Mouse (Mus musculus) brain, embryonic 14.5 days (tissue): ENCODE data around the gene Orai1. TPM values are rescaled to one million over a fixed set of nuclear protein-coding genes. Genes with fewer than 3 reads are reported as not detected.

Experiments used
- DNase-seq: peaks from one replicate; pipeline ENCODE4 v3.0.0-alpha.2; 2011; ENCODE audit warnings: low read depth
- CTCF ChIP-seq: fragments of 200-500 bp; IDR thresholded peaks from 2 replicates; pipeline ENCODE4 v1.5.1; 2012; ENCODE audit warnings: inconsistent platforms, mild to moderate bottlenecking, moderate library complexity, borderline replicate concordance; ENCODE audit not compliant: insufficient read depth, insufficient read length; ENCODE audit errors: extremely low read depth
- POLR2A ChIP-seq: fragments of 200-500 bp; IDR thresholded peaks from 2 replicates; pipeline ENCODE4 v1.6.1; 2012; ENCODE audit warnings: mild to moderate bottlenecking, inconsistent platforms, borderline replicate concordance; ENCODE audit not compliant: poor library complexity, insufficient read depth, insufficient read length, severe bottlenecking; ENCODE audit errors: extremely low read depth
- polyA plus RNA-seq: library from polyadenylated mRNA; depleted of rRNA; stranded (reverse); fragments of >200 nt; gene quantifications from 2 replicates; pipeline ENCODE4 v1.2.3, GENCODE M21; 2012

Gene Orai1
- polyA plus RNA-seq, 1 experiment: 21.2 TPM

DNA sequence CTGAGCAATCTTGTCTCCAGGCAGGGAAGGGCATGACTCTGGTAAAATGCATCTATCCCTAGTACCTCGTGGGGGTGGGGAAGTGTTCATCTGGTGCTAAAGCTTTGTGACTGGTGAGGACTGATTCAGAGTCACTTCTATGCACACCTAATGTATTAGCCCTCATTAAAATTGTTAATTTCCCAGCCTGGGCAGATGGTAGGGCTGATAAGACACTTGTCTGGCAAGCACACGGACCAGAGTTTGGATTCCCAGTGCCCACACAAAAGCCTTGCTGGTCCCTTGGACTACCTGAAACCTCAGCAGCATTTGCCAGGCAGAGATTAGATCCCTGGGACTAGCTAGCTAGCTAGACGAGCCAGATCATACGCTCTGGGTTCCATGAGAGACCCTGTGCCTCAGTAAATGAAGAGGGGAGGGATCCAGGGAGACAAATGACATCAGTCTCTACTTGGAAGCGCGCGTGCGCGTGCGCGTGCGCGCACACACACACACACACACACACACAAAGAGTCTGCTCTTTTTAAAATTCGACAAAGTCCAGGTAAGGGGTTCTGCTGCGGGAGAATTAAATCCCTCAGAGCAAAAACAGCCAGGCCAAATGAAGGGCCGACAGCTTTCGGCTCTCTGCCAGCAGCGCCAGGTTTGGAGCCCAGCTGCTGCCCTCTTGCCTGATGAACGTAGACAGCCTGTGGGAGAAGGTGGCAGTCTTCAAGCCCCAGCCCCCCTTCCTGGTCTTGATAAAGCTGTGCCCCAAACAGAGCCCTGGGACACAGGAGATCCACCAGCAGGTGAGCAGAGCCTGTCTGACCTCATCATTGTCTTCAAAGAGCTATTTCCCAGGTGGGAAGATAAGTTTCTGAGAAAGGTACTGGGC is 8.9 kb upstream of the Orai1 start:
- peak; percentile 87 for DNase-seq

DNA sequence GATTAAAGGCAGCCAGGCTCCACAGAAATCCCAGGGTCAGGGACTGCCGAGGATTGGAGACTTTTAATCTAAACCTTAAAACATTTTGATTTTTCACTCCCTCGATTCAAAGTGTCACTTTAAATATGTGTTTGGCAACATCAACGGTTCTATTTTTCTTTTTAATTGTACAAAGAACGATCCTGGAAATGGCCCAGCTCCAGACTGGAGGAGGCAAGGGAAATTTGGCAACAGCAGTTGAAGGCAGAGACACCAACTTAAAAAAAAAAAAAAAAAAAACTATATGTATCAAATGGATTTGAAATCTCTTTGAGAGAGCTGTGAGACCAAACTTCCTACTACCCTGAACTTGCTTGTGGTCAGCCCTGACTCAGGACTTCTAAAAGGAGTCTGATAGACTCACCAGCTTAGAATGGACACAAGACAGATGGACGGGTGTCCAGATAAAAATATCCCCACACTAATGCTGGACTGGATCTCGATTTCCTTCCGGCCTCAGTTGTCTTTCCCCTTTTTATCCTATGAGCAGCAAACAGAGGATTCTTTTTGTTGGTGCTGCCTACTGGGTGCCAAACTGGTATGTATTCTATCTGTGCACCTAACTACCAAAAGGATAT is 5.9 kb upstream of the Orai1 start:
- peak; percentile 63 for DNase-seq
- TF ChIP-seq POLR2A: no peak
- TF ChIP-seq CTCF: no peak

More for the DNA sequence above, 8.9 kb upstream of the Orai1 start:
- TF ChIP-seq CTCF: no peak
- no peak for TF ChIP-seq POLR2A

DNA sequence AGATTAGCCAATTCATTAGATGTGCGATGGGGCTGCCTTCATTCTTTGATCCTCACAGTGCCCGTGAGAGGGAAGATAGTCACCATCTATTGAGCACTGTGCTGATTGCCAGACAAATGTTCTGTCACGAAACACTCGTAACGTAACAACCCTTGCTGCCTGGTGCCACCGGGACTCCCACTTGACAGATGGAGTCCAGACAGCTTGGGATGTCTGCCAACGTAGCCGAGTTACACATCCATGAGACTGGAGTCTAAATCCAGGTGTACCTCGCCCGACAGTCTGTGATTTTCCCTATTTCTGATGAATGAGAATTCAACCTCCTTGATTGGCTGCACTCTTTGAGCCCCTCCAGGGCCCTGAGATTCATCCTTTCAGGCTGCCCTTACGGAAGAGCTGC is 5.0 kb upstream of the Orai1 start:
- peak; percentile 89 for DNase-seq
- TF ChIP-seq POLR2A (no peak), CTCF (no peak)

DNA sequence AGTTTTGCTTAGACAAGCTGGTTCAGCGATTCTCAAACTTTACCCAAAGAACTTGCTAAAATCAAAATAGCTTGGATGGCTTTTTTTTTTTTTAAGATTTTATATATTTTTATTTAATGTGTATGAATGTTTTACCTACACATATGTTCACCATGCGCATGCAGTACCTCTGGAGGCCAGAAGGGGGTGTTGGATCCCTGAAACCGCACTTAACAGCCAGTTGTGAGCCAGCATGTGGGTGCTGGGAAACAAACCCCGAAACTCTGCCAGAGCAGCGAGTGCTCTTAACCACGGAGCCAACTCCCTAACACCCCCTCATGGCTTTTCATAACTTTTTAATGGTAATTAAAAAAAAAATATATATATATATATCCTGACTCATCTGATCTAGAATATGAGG is 4.1 kb upstream of the Orai1 start:
- no peak for DNase-seq
- peak; percentile 49 for TF ChIP-seq CTCF
- TF ChIP-seq POLR2A: no peak

DNA sequence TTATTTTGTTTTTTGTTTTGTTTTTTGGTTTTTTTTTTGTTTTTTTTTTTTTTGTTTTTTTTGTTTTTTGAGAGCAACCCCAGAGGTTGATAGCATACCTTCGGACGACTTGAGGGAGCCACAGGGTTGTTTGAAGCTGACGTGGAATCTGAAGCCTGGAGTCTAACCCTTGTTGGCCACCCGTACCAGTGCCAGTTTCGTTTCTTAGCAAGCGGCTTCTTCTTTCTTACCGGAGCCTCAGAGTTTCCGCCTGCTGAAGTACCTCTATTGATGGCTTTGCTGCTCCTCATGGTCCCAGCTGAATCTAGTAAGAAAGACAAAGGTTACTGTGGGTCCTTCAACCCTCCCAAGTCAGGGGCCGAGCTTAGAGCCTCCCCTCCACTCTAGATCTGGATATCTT is 3.2 kb upstream of the Orai1 start:
- no peak for DNase-seq
- TF ChIP-seq CTCF (no peak), POLR2A (no peak)

DNA sequence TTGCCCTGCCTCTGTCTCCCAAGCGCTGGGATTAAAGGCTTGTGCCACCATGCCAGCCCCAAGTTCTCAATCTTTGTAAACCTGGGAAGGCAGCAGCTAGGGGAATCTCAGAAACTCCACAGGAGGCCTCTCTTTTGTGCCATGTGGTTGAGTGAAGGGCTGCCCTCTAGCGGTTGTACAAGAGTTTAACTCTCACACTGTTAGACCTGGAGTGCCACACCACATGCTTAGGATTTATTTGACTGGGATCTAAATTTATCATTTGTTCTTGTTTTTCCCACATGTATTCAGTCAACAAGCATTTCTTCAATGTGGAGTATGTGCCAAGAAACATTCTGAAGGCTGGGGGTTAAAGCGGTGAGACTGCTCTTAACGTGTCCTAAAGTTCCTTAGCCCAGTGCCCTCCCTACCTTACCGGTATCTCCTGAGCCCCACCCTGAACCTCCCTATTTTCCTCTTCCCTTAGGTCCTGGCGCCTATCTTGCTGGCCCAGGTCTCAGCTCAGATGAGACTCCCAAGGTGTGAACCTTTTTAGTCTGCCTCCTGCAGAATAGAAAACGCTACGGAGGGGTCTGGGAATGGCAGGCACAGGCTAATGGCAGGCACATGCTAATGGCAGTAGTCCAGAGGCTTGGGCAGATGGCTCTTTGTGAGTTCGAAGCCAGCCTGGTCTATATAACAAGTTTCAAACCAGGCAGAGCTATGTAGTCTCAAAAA is 1.1 kb upstream of the Orai1 start:
- TF ChIP-seq POLR2A (no peak), CTCF (peak; percentile 82)
- DNase-seq: peak; percentile 91

DNA sequence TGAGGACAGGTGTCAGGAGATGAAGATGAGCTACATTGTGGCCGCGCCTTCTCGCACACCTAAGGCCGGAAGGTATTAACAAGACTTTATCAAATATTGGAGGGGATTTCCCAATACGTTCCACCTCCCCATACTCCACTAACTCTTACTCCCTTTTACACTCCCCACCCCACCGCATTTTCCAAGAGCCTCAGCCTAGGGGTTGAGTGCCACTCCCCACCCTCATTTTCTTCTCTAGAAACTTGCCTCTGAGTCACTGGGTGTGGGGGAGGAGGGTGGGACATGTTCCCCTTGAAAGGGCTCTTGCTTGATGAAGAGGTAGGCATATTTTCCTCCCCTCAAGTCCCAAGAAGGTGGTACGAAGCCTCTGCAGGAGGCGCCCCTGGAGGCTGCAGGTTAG is 1.0 kb downstream of the Orai1 start:
- TF ChIP-seq CTCF (no peak), POLR2A (no peak)
- DNase-seq: no peak

DNA sequence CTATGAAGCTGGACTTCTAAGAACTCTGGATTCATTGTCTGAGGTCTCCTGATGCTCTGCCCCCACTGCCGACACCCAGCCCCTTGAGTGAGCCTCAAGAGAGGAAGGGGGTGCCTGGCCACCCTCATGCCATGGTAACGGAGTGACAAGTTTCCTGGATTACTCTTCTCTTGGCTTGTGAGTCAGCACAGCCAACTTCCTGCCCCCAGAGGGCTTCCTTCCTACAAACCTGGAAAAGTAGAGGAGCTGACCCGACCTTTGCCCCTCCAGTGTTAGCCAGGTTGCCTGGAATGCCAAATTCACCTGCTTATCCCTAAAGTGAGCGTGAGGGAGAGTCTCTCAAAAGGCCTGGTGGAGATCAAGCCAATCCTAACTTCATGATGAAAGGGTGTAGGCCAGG is 2.6 kb downstream of the Orai1 start:
- TF ChIP-seq POLR2A (no peak), CTCF (no peak)
- no peak for DNase-seq

DNA sequence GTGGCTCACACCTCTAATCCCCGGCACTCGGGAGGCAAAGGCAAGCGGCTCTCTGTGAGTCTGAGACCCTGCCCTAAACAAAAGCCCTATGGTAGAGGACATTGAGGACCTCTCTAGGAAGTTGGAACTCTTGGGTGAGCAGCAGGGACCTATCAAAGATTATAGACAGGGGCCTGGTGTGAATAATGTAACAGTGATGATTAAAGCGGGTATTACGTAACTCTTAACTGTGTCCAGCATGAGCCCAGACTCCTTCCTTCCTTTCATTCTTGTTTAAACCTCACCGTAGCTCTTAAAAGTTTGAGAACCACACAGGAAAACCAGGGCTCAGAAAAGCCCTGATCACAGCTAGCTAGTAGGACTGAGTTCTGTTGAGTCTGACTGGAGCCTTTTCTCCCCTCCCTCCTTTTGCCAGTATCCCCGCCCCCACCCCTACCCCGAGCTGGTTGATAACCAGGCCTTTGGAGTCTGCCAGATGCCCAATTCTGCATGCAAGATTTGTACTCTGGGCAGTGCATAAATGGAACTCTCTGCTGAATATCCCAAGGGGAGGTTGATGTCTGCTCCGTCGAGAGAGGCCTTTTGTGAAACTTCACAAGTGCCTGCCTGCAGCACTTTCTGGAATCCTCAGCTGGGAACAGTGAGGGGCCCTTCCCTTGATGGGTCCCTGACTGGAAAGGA is 4.6 kb downstream of the Orai1 start:
- TF ChIP-seq POLR2A (no peak), CTCF (no peak)
- peak; percentile 93 for DNase-seq

DNA sequence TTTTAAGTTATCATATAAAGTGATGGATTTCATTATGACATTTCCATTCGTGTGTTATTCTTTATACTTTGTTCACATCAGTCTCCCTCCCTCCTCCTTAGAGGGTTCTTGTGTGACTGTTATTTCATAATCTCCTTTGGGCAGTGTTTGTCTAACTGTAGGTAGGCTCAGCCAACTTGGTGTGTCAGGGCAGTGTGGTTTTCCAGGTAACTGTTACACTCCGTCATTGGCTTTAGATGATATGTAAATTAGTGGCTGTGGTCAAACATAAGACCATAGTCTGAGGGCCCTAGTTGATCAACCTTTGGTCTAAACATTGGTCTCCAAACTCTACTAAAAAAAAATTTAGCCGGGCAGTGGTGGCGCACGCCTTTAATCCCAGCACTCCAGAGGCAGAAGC is 5.6 kb downstream of the Orai1 start:
- TF ChIP-seq POLR2A (no peak), CTCF (no peak)
- no peak for DNase-seq

DNA sequence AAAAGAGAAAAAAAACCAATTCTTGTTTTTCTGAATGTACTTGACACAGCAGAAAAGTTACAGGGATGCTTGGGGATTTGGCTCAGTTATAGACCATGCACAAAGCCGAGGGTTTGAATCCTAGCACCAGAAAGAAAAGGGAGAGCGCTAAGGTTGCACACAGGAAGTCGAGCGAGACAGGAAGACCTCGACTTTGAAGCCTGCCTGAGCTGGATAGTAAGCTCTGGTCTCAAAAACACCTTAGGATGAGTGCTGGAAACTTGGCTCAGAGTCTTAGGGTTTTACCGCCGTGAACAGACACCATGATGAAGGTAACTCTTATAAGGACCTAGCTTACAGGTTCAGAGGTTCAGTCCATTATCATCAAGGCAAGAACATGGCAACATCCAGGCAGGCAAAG is 6.6 kb downstream of the Orai1 start:
- no peak for DNase-seq
- TF ChIP-seq CTCF (no peak), POLR2A (no peak)

DNA sequence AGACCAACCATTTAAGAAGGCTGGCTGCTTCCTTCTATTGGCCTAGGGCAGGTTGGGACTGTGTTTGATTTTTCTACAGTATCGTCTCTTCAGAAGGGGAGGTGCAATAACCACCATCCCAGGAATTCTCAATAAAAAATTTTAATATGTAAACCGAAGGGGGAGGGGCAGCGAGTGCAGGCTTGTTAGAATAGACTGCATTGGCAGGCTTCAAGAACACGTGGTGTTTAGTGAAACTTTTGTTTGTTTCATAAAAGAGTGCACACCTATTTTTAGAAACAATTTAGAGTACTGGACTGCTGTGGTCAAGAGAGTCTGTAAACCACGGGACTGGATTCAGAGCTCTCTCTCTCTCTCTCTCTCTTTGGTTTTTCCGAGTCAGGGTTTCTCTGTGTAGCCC is 8.2 kb downstream of the Orai1 start:
- DNase-seq: no peak
- TF ChIP-seq POLR2A: no peak
- no peak for TF ChIP-seq CTCF

DNA sequence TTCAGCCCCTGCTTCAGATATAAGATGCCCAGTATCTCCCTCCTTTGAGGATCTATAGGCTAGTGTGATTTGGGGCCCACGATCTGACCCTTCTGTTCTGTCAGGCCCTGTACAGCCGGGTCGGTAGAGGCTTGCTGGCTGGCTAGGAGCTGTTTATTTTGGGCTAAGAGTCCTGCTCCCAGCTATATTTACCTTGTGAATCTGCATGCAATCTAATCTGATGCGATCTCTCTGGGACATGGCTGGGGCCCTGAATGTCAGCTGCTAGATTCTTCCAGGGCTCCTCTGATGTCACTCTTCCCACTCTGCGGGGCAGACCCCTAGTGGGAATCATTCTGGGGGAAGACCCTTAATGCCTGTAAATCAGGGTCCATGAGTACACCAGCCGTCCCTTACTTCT is 9.4 kb downstream of the Orai1 start:
- TF ChIP-seq POLR2A (no peak), CTCF (no peak)
- DNase-seq: no peak
